Mouse (Mus musculus): ENCODE measurements at regions not wholly inside any gene's neighbourhood (a gene's known extent, or its start where the extent isn't known, plus 50 kb on each side); places are given as distances from the start of the nearest gene placed in this dataset.
"Not testable (repeated sequence)": the region's sequence is repeated elsewhere in the genome, so short reads cannot be mapped to it uniquely, and the experiment has no call there.

GRCm38 (mm10) chr12:93812963-93813733, 1878.9 kb upstream of the Flrt2 start:
- TF ChIP-seq GATA2 (IDR thresholded peaks at IDR 0.05; ENCODE audit: borderline replicate concordance, low read depth, low read length) (no peak), CTCF (IDR thresholded peaks at IDR 0.05; ENCODE audit: low read depth, low read length) (no peak), TAL1 (conservative IDR thresholded peaks at IDR 0.05; ENCODE audit: low read depth, low read length) (no peak), GATA1 (IDR thresholded peaks at IDR 0.05; ENCODE audit: borderline replicate concordance, low read length) (no peak)
- no peak overlapping the region for H3K4me3 ChIP-seq (ENCODE audit: low read depth, low read length)
- no peaks in the 10 kb centered on the region for H3K4me1 ChIP-seq (ENCODE audit: insufficient read depth, low read depth, low read length)
- no peak for DNase-seq (ENCODE audit: low spot score)
- no peaks in the 10 kb centered on the region for H3K27me3 ChIP-seq (ENCODE audit: insufficient read depth, low read length)
- ATAC-seq (ENCODE audit: extremely low read depth, insufficient number of reproducible peaks, low FRiP score, poor library complexity, severe bottlenecking), result no peak
- no peaks in the 10 kb centered on the region for H3K36me3 ChIP-seq (replicated peaks)
- no peaks in the 10 kb centered on the region for H3K9me3 ChIP-seq (replicated peaks)

GRCm38 (mm10) chr12:93850944-93851520, 1841.0 kb upstream of the Flrt2 start:
- DNase-seq (ENCODE audit: low spot score), result no peak
- no peaks in the 10 kb centered on the region for H3K4me1 ChIP-seq (ENCODE audit: insufficient read depth, low read depth, low read length)

GRCm38 (mm10) chr12:93851660-93852059, 1840.4 kb upstream of the Flrt2 start:
- H3K4me3 ChIP-seq (ENCODE audit: low read depth, low read length), result no peak overlapping the region
- H3K9me3 ChIP-seq (replicated peaks), result peaks cover 3% of the 10 kb centered on the region; the same call in 1 of the 2 replicates
- TF ChIP-seq GATA2 (IDR thresholded peaks at IDR 0.05; ENCODE audit: borderline replicate concordance, low read depth, low read length), result no peak
- TF ChIP-seq CTCF (IDR thresholded peaks at IDR 0.05; ENCODE audit: low read depth, low read length), result no peak
- TF ChIP-seq POLR2AphosphoS5 (IDR thresholded peaks at IDR 0.05; ENCODE audit: insufficient replicate concordance, low read depth, low read length), result no peak
- no peak for TF ChIP-seq TAL1 (conservative IDR thresholded peaks at IDR 0.05; ENCODE audit: low read depth, low read length)
- TF ChIP-seq GATA1 (IDR thresholded peaks at IDR 0.05; ENCODE audit: borderline replicate concordance, low read length), result no peak
- H3K4me1 ChIP-seq (ENCODE audit: insufficient read depth, low read depth, low read length), result no peaks in the 10 kb centered on the region
- no peak for ATAC-seq (ENCODE audit: extremely low read depth, insufficient number of reproducible peaks, low FRiP score, poor library complexity, severe bottlenecking)
- H3K27me3 ChIP-seq (ENCODE audit: insufficient read depth, low read length), result no peaks in the 10 kb centered on the region
- no peaks in the 10 kb centered on the region for H3K36me3 ChIP-seq (replicated peaks)
- DNase-seq (ENCODE audit: low spot score), result no peak

More at GRCm38 (mm10) chr12:93850944-93851520, 1841.0 kb upstream of the Flrt2 start:
- peaks cover 3% of the 10 kb centered on the region; the same call in 1 of the 2 replicates for H3K9me3 ChIP-seq (replicated peaks)
- no peak for ATAC-seq (ENCODE audit: extremely low read depth, insufficient number of reproducible peaks, low FRiP score, poor library complexity, severe bottlenecking)
- no peaks in the 10 kb centered on the region for H3K36me3 ChIP-seq (replicated peaks)
- no peaks in the 10 kb centered on the region for H3K27me3 ChIP-seq (ENCODE audit: insufficient read depth, low read length)
- no peak overlapping the region for H3K4me3 ChIP-seq (ENCODE audit: low read depth, low read length)
- no peak for TF ChIP-seq CTCF (IDR thresholded peaks at IDR 0.05; ENCODE audit: low read depth, low read length)
- TF ChIP-seq TAL1 (conservative IDR thresholded peaks at IDR 0.05; ENCODE audit: low read depth, low read length), result no peak
- TF ChIP-seq GATA2 (IDR thresholded peaks at IDR 0.05; ENCODE audit: borderline replicate concordance, low read depth, low read length), result no peak
- TF ChIP-seq POLR2AphosphoS5 (IDR thresholded peaks at IDR 0.05; ENCODE audit: insufficient replicate concordance, low read depth, low read length), result no peak
- TF ChIP-seq GATA1 (IDR thresholded peaks at IDR 0.05; ENCODE audit: borderline replicate concordance, low read length), result no peak

GRCm38 (mm10) chr12:93885946-93886345, 1806.1 kb upstream of the Flrt2 start:
- H3K4me1 ChIP-seq (ENCODE audit: insufficient read depth, low read depth, low read length), result no peaks in the 10 kb centered on the region
- H3K36me3 ChIP-seq (replicated peaks), result no peaks in the 10 kb centered on the region
- DNase-seq (ENCODE audit: low spot score) (no peak), ATAC-seq (ENCODE audit: extremely low read depth, insufficient number of reproducible peaks, low FRiP score, poor library complexity, severe bottlenecking) (no peak)
- H3K27me3 ChIP-seq (ENCODE audit: insufficient read depth, low read length), result no peaks in the 10 kb centered on the region
- TF ChIP-seq POLR2AphosphoS5 (IDR thresholded peaks at IDR 0.05; ENCODE audit: insufficient replicate concordance, low read depth, low read length), result no peak
- TF ChIP-seq GATA2 (IDR thresholded peaks at IDR 0.05; ENCODE audit: borderline replicate concordance, low read depth, low read length), result no peak
- TF ChIP-seq GATA1 (IDR thresholded peaks at IDR 0.05; ENCODE audit: borderline replicate concordance, low read length), result no peak
- TF ChIP-seq CTCF (IDR thresholded peaks at IDR 0.05; ENCODE audit: low read depth, low read length), result no peak
- H3K9me3 ChIP-seq (replicated peaks), result 0 out of 2 replicates have a peak, but pooled peaks cover 2% of the 10 kb centered on the region
- no peak overlapping the region for H3K4me3 ChIP-seq (ENCODE audit: low read depth, low read length)

GRCm38 (mm10) chr12:93890109-93890508, 1801.9 kb upstream of the Flrt2 start:
- no peaks in the 10 kb centered on the region for H3K36me3 ChIP-seq (replicated peaks)
- DNase-seq (ENCODE audit: low spot score) (no peak), ATAC-seq (ENCODE audit: extremely low read depth, insufficient number of reproducible peaks, low FRiP score, poor library complexity, severe bottlenecking) (no peak)
- no peaks in the 10 kb centered on the region for H3K27me3 ChIP-seq (ENCODE audit: insufficient read depth, low read length)
- no peaks in the 10 kb centered on the region for H3K4me1 ChIP-seq (ENCODE audit: insufficient read depth, low read depth, low read length)
- H3K9me3 ChIP-seq (replicated peaks), result 0 out of 2 replicates have a peak, but pooled peaks cover 2% of the 10 kb centered on the region
- no peak overlapping the region for H3K4me3 ChIP-seq (ENCODE audit: low read depth, low read length)
- TF ChIP-seq GATA2 (IDR thresholded peaks at IDR 0.05; ENCODE audit: borderline replicate concordance, low read depth, low read length) (no peak), GATA1 (IDR thresholded peaks at IDR 0.05; ENCODE audit: borderline replicate concordance, low read length) (no peak), POLR2AphosphoS5 (IDR thresholded peaks at IDR 0.05; ENCODE audit: insufficient replicate concordance, low read depth, low read length) (no peak), TAL1 (conservative IDR thresholded peaks at IDR 0.05; ENCODE audit: low read depth, low read length) (no peak), CTCF (IDR thresholded peaks at IDR 0.05; ENCODE audit: low read depth, low read length) (no peak)

- H3K4me3 ChIP-seq (ENCODE audit: low read depth, low read length); H3K9me3 ChIP-seq (replicated peaks); H3K4me1 ChIP-seq (ENCODE audit: insufficient read depth, low read depth, low read length); H3K27me3 ChIP-seq (ENCODE audit: insufficient read depth, low read length); H3K36me3 ChIP-seq (replicated peaks); DNase-seq (ENCODE audit: low spot score): not testable (repeated sequence)
- peak; percentile 29; the same call in 1 of the 2 replicates for ATAC-seq (ENCODE audit: extremely low read depth, insufficient number of reproducible peaks, low FRiP score, poor library complexity, severe bottlenecking)
These were observed 1763.3 kb upstream of the Flrt2 start for GRCm38 (mm10) chr12:93928541-93929238.

GRCm38 (mm10) chr12:93929239-93929563, 1762.8 kb upstream of the Flrt2 start:
- ATAC-seq (ENCODE audit: extremely low read depth, insufficient number of reproducible peaks, low FRiP score, poor library complexity, severe bottlenecking), result 0 out of 2 replicates have a peak, but pooled peaks have one; percentile 29

GRCm38 (mm10) chr12:93930242-93930641, 1761.8 kb upstream of the Flrt2 start:
- peaks cover 10% of the 10 kb centered on the region for H3K9me3 ChIP-seq (replicated peaks)
- ATAC-seq (ENCODE audit: extremely low read depth, insufficient number of reproducible peaks, low FRiP score, poor library complexity, severe bottlenecking); H3K4me1 ChIP-seq (ENCODE audit: insufficient read depth, low read depth, low read length); H3K27me3 ChIP-seq (ENCODE audit: insufficient read depth, low read length); H3K4me3 ChIP-seq (ENCODE audit: low read depth, low read length); H3K36me3 ChIP-seq (replicated peaks); DNase-seq (ENCODE audit: low spot score): not testable (repeated sequence)

More at GRCm38 (mm10) chr12:93929239-93929563, 1762.8 kb upstream of the Flrt2 start:
- not testable (repeated sequence) for DNase-seq (ENCODE audit: low spot score); H3K4me3 ChIP-seq (ENCODE audit: low read depth, low read length); H3K36me3 ChIP-seq (replicated peaks); H3K27me3 ChIP-seq (ENCODE audit: insufficient read depth, low read length); H3K4me1 ChIP-seq (ENCODE audit: insufficient read depth, low read depth, low read length); H3K9me3 ChIP-seq (replicated peaks)
